Mouse (Mus musculus) ES-CJ7 (cell line): ENCODE data around the gene Klc4.

ENCODE experiments used
- DNase-seq: peaks from one replicate; pipeline ENCODE4 v3.0.0; 2011; ENCODE audit warnings: low read depth, low spot score

The Klc4 gene

DNA sequence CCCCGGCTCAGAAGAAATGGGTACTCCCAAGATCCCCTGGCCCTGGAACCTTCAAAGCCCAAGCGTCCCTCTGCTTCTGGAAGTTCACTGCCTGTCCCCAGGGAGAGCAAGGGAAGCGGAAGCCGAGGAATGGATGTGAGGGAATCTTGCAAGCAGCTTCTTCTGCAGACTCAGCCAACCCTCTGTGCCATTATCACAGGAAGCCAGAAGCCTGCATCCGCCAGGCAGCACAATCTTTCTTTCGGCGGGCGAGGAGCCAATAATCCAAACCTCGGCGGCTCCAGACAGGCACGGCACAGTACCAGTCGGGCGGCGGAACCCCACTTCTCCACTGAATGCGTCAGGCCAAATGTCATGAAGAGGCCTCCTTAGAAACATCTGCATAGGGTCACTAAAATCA lies 24.5 kb downstream of the Klc4 start:
- no peak for DNase-seq

DNA sequence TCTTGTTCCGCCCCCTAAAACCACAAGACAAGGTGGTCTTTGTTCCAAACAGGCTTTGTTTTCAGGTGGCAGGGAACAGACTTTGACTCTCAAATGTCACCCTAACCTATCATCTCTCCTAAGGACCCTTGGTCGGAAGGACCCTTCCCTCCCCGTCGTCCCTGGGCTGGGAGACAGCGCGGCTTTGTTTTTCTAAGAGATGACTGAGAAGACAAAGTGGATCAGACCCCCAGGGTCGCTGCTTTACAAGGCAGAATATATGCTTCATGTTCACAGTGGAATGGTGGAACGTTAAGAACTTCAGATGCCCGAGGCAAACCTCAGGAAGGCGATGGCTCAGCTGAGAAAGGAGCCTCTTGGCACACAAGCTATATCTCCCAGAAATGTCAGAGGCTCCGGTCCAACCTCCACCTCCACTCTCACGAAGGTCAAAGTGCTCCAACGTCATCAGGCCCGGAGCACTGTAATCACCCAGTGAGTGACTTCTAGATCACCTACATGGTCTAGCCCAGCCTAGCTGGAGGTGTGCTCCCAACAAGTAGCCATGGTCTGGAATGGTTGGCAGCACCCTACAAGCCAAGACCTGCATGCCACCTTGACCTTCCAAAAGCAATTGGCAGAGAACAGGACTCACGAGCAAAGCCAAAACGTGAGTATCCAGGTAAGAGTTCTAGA lies 26.0 kb downstream of the Klc4 start:
- DNase-seq: no peak

GRCm38 (mm10) chr17:46618769-46619682 lies 26.8 kb downstream of the Klc4 start:
- DNase-seq: no peak

GRCm38 (mm10) chr17:46618394-46618768 lies 27.4 kb downstream of the Klc4 start:
- DNase-seq: no peak

DNA sequence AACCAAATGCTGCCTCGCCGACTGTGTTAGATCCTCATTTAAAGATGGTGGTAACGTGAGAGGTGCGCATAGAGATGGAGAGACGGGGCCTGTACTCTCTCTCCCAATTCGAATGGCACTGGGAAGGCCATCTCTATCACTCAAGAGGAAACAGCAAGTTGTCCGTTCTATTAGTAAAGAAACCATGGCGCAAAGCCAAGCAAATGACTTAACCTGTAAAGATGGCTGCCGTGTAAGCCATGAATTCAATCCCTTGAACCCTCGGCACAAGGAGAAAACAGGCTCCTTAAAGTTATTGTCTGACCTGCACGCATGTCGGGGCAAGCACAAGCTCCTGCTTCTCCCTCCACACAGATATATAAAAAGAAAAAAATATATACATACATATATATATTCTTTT lies 28.0 kb downstream of the Klc4 start:
- DNase-seq: no peak

DNA sequence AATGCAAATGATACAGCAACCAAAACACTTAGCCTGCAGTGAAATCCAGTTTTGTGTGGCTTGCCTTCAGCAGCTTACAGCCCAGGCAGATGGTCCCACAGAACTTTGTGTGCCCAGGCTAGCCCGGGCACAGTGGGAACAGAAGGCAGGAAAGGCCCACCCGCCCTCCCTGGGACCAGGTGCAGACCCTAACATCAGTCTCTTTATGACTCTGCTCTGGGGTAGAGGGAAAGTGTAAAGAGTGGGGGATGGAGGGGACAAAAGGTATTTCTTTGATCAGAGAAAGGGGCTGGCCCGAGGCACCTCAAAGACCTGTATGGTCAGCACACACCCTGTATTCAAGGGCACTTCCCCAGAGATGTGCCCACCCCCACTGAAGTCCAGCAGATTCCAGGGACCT lies 32.6 kb downstream of the Klc4 start:
- no peak for DNase-seq

DNA sequence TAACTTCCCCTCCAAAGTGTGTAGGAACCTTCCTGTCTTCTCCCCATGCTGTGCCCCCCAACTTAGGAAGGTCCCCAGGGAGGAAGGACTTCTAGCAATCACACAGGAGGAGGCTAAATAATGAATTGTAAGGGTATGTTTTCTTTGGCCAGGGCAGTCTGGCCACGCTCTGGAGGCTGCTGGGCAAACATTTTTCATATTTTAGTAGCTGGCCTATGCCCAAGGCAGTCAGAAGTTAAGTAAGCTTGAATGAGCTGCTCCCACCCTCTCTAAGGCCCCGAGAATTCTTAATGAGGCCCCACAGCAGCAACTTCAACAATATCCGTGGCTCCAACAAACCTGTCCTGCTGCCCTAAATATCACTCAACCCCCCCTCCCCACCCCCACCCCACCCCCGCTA lies 33.0 kb downstream of the Klc4 start:
- no peak for DNase-seq

GRCm38 (mm10) chr17:46612189-46612588 lies 33.6 kb downstream of the Klc4 start:
- no peak for DNase-seq

- DNase-seq: peak; percentile 66
Measured at GRCm38 (mm10) chr17:46611316-46611715, 34.5 kb downstream of the Klc4 start.

DNA sequence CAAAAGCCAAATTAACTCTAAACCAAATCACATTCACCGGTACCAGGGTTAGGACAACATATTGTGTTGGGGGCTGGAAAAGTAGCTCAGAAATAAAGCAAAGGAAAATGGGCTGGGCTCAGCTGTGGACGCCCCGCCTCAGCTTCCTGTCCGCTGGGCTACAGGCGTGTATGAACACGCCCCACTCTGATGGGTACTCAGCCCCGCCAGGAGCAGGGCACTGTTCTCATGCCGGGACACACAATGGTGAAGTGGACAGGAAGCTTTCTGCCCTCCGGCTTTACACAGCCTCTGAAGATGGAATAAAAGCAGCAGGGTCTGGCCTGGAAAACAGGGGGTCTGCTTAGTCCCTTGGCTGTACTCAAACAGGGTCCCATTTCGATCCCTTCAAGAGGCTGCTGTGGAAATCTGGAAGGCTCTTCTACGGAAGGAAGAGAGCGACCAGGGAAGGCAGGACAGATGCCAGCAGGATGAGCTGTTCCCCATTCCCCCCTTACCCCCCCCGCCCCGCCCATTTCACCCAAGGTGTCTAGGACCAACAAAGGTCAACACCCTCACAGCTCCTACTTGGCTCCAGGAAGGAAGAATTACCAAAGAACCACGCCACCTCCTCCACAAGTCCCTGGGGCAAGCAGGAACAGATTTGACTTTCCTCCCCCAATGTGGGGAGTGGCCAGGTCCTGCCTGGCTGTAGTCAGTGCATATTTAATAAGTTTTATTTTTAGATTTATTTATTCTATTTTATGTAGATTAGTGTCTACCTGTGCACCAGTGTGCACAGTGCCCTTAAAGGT lies 35.9 kb downstream of the Klc4 start:
- DNase-seq: no peak

DNA sequence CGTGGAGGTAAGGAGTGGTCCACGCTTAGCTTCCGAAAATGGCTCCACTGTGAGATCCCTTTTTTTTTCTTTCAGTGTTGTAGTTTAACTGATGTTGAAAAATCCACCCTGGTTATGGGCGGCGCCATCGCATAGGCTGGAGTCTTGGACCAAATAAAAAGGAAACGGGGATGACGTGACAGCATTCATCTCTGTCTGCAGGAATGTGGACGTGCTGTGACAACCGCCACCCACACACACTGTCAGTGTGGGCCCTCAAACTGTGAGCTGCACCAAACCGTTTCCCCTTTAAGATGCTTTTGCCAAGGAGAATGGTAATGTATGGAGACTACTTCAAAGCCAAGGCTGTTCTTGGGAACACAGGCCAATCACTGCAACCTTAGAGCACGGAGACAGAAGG lies 39.8 kb downstream of the Klc4 start:
- no peak for DNase-seq

GRCm38 (mm10) chr17:46605126-46605525 lies 40.7 kb downstream of the Klc4 start:
- no peak for DNase-seq

- no peak for DNase-seq
Measured at GRCm38 (mm10) chr17:46603229-46603628, 42.6 kb downstream of the Klc4 start.

- no peak for DNase-seq
Measured at GRCm38 (mm10) chr17:46602212-46602611, 43.6 kb downstream of the Klc4 start.

DNA sequence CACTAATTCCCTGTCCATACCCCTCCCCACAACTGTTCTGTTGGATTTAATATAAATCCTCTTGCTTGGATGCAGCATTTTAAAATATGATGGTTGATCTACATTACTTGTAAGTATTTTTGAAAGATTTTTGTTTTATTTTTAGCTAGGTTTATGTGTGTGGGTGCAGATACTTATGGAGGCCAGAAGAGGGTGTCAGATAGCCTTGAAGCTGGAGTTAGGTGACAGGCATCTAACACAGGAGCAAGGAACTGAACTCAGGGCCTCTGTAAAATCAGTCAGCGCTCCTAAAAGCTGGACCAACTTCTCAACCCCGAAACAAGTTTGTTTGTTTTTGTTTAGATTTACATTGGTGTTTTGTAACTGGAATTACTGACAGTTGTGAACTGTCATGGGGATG lies 45.3 kb downstream of the Klc4 start:
- peak; percentile 71 for DNase-seq

GRCm38 (mm10) chr17:46598963-46599362 lies 46.9 kb downstream of the Klc4 start:
- no peak for DNase-seq

- DNase-seq: no peak
Measured at GRCm38 (mm10) chr17:46597956-46598355, 47.9 kb downstream of the Klc4 start.

GRCm38 (mm10) chr17:46595336-46595735 lies 50.5 kb downstream of the Klc4 start:
- DNase-seq: no peak

DNA sequence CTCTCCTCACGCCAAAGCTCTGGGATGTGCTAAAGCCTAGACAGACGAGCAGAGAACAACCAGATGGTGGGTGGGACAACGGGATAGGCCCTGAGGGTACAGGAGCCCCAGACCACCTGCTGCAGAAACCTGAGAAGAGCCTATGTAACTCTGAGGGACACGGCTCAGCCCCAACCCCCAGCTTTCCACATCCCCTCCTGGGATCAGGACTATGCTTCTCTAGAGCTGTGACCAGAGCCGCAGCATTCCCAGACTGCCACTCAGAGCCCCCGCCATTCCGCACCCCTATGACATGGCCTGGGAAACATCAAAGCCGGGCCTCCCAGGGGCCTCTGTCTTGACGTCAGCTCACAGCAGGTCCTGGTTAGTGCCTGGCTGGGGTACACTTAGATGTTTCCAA lies 51.2 kb downstream of the Klc4 start:
- no peak for DNase-seq

DNA sequence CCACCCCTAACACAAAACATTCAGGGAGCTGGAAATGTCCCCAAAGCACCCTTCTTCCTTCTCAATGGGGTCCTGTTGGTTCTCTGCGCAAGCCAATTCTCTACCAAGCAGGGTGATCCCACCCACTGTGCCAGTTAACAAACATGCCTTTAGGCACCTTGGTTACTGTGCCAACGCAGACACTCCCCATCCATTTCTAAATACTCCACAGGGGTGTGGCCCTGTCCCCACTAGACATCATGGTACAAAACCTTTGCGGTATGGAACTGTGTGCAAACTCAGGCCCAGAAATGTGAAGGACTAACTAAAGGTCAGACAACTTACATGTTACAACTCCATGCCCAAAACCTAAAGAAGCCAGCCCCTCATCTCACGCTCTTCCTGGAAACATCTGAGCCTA lies 52.7 kb downstream of the Klc4 start:
- no peak for DNase-seq

- no peak for DNase-seq
Measured at GRCm38 (mm10) chr17:46591406-46591805, 54.4 kb downstream of the Klc4 start.

GRCm38 (mm10) chr17:46590439-46590838 lies 55.4 kb downstream of the Klc4 start:
- no peak for DNase-seq
